ENCODE assay signal across 28 mouse cellular contexts in genomic region chr6:98080076-98080475, GRCm38 (mm10).
A peak's percentile ranks its signal among the peaks of the same experiment; 100 is the strongest.
DNase-seq lines count a peak whose midpoint lies in the region; ATAC-seq and TF ChIP-seq lines count a peak whose summit lies in the region.
"Had no signal": no experiment of that assay in that cellular context is flagged by ENCODE, and none has a peak within 500 bp of the region (broad histone marks: within the 10 kb centered on the region; RNA-seq: fewer than 3 reads in every experiment).

No protein-coding gene starts in this region.

- H3K27me3 ChIP-seq in forebrain, embryonic 14.5 days (replicated peaks; ENCODE audit: control insufficient read depth, insufficient read depth, low read length) = no peaks in the 10 kb centered on the region
- H3K27me3 ChIP-seq in forebrain, embryonic 12.5 days = no peaks in the 10 kb centered on the region
- H3K27me3 ChIP-seq in limb, embryonic 14.5 days (ENCODE audit: control insufficient read depth, insufficient read depth, low read length) = no peaks in the 10 kb centered on the region
- no peaks in the 10 kb centered on the region for H3K27me3 ChIP-seq in limb, embryonic 10.5 days (ENCODE audit: low read depth, poor library complexity, severe bottlenecking)
- H3K27me3 ChIP-seq in forebrain, embryonic 16.5 days (replicated peaks; ENCODE audit: control insufficient read depth, insufficient read depth, low read length) = no peaks in the 10 kb centered on the region
- H3K27me3 ChIP-seq: embryonic facial prominence, embryonic 15.5 days; limb, embryonic 12.5 days; lung, embryonic 15.5 days; midbrain, embryonic 12.5 days; neural tube, embryonic 12.5 days had no signal

- intact Hi-C loops in left cerebral cortex, postnatal 4 days (cut with DNase I) = no loop called here

- H3K9me3 ChIP-seq in forebrain, embryonic 14.5 days (replicated peaks; ENCODE audit: control insufficient read depth, low read length) = no peaks in the 10 kb centered on the region
- no peaks in the 10 kb centered on the region for H3K9me3 ChIP-seq in forebrain, embryonic 12.5 days
- no peaks in the 10 kb centered on the region for H3K9me3 ChIP-seq in limb, embryonic 14.5 days (ENCODE audit: control insufficient read depth, low read length)
- H3K9me3 ChIP-seq in limb, embryonic 10.5 days (replicated peaks) = no peaks in the 10 kb centered on the region
- H3K9me3 ChIP-seq in forebrain, embryonic 16.5 days (ENCODE audit: control insufficient read depth, low read length) = no peaks in the 10 kb centered on the region
- H3K9me3 ChIP-seq: embryonic facial prominence, embryonic 15.5 days; limb, embryonic 12.5 days; lung, embryonic 15.5 days; midbrain, embryonic 12.5 days; neural tube, embryonic 12.5 days had no signal

- no peak overlapping the region for H3K9ac ChIP-seq in forebrain, embryonic 14.5 days (ENCODE audit: low read length)
- H3K9ac ChIP-seq in forebrain, embryonic 12.5 days = no peak overlapping the region
- no peak overlapping the region for H3K9ac ChIP-seq in limb, embryonic 14.5 days (ENCODE audit: low read depth, low read length, severe bottlenecking)
- no peak overlapping the region for H3K9ac ChIP-seq in forebrain, embryonic 16.5 days (replicated peaks; ENCODE audit: low read depth, low read length)
- H3K9ac ChIP-seq: embryonic facial prominence, embryonic 15.5 days; limb, embryonic 12.5 days; lung, embryonic 15.5 days; midbrain, embryonic 12.5 days; neural tube, embryonic 12.5 days had no signal

- WGBS in forebrain, embryonic 14.5 days = 45% methylated on average over 4 of the region's 4 CpGs
- WGBS in forebrain, embryonic 12.5 days = 49% methylated on average over 4 of the region's 4 CpGs
- 56% methylated on average over 4 of the region's 4 CpGs for WGBS in limb, embryonic 14.5 days
- WGBS in limb, embryonic 10.5 days = 83% methylated on average over 4 of the region's 4 CpGs
- WGBS in forebrain, embryonic 16.5 days = 40% methylated on average over 4 of the region's 4 CpGs

- peak; percentile 53 for DNase-seq in forebrain, embryonic 14.5 days (ENCODE audit: low spot score)
- peak; percentile 14 for DNase-seq in limb, embryonic 14.5 days (ENCODE audit: low spot score)
- DNase-seq in limb, embryonic 10.5 days (ENCODE audit: low spot score) = no peak
- DNase-seq in left cerebral cortex, postnatal 4 days = no peak
- DNase-seq in thymus, postnatal 36 days = no peak
- DNase-seq: adrenal gland, postnatal 10 days; cerebellum, adult 11-12 months; cerebellum, postnatal 10 days; gastrocnemius, postnatal 25 days; heart, postnatal 4 days; kidney, adult 9 months; kidney, postnatal 10 days; layer of hippocampus, adult 9-11 months; right cerebral cortex, adult 18-20 months; spleen, adult 18-20 months; thymus, postnatal 14 days had no signal

- H3K4me1 ChIP-seq in forebrain, embryonic 14.5 days (ENCODE audit: control insufficient read depth, insufficient read depth, low read length) = peaks cover 2% of the 10 kb centered on the region; the same call in 1 of the 2 replicates
- H3K4me1 ChIP-seq in forebrain, embryonic 12.5 days = peaks cover 5% of the 10 kb centered on the region; the same call in 1 of the 2 replicates
- H3K4me1 ChIP-seq in limb, embryonic 14.5 days (ENCODE audit: control insufficient read depth, insufficient read depth, low read length) = peaks cover 9% of the 10 kb centered on the region
- peaks cover 18% of the 10 kb centered on the region for H3K4me1 ChIP-seq in limb, embryonic 10.5 days
- peaks cover 7% of the 10 kb centered on the region; the same call in 1 of the 2 replicates for H3K4me1 ChIP-seq in forebrain, embryonic 16.5 days (replicated peaks; ENCODE audit: control insufficient read depth, insufficient read depth, low read length)
- H3K4me1 ChIP-seq: embryonic facial prominence, embryonic 15.5 days; lung, embryonic 15.5 days had no signal

- no peak overlapping the region for H3K4me3 ChIP-seq in forebrain, embryonic 14.5 days (ENCODE audit: low read depth, low read length)
- no peak overlapping the region for H3K4me3 ChIP-seq in forebrain, embryonic 12.5 days (replicated peaks)
- no peak overlapping the region for H3K4me3 ChIP-seq in limb, embryonic 14.5 days (replicated peaks; ENCODE audit: low read length)
- H3K4me3 ChIP-seq in limb, embryonic 10.5 days = no peak overlapping the region
- H3K4me3 ChIP-seq in forebrain, embryonic 16.5 days (replicated peaks; ENCODE audit: low read length) = no peak overlapping the region
- H3K4me3 ChIP-seq: embryonic facial prominence, embryonic 15.5 days; limb, embryonic 12.5 days; lung, embryonic 15.5 days; midbrain, embryonic 12.5 days; myocyte; neural tube, embryonic 12.5 days had no signal

- TF ChIP-seq POLR2A in limb, embryonic 14.5 days (IDR thresholded peaks at IDR 0.05; ENCODE audit: borderline replicate concordance, extremely low read depth, insufficient read depth, insufficient read length) = no peak

- H3K27ac ChIP-seq in forebrain, embryonic 14.5 days (ENCODE audit: low read depth, low read length) = peak overlapping the region; percentile 44; the same call in 1 of the 2 replicates
- H3K27ac ChIP-seq in forebrain, embryonic 12.5 days = no peak overlapping the region
- no peak overlapping the region for H3K27ac ChIP-seq in limb, embryonic 14.5 days (replicated peaks; ENCODE audit: low read depth, low read length)
- H3K27ac ChIP-seq in limb, embryonic 10.5 days = no peak overlapping the region
- H3K27ac ChIP-seq in forebrain, embryonic 16.5 days (ENCODE audit: low read length) = no peak overlapping the region; the same call in 1 of the 2 replicates
- H3K27ac ChIP-seq: embryonic facial prominence, embryonic 15.5 days; limb, embryonic 12.5 days; lung, embryonic 15.5 days; midbrain, embryonic 12.5 days; neural tube, embryonic 12.5 days had no signal

- ATAC-seq in forebrain, embryonic 14.5 days = 0 out of 2 replicates have a peak, but pooled peaks have one; percentile 34
- ATAC-seq in forebrain, embryonic 12.5 days (ENCODE audit: low FRiP score) = no peak
- ATAC-seq in limb, embryonic 14.5 days (ENCODE audit: low FRiP score, low read depth) = peak; percentile 50; the same call in 1 of the 2 replicates
- ATAC-seq in forebrain, embryonic 16.5 days = peak; percentile 73
- ATAC-seq: intestine, postnatal 0 days; Patski had no signal

- no peaks in the 10 kb centered on the region for H3K36me3 ChIP-seq in forebrain, embryonic 14.5 days (ENCODE audit: control insufficient read depth, insufficient read depth, low read length)
- no peaks in the 10 kb centered on the region for H3K36me3 ChIP-seq in forebrain, embryonic 12.5 days (replicated peaks)
- no peaks in the 10 kb centered on the region for H3K36me3 ChIP-seq in limb, embryonic 14.5 days (ENCODE audit: control insufficient read depth, insufficient read depth, low read length)
- no peaks in the 10 kb centered on the region for H3K36me3 ChIP-seq in limb, embryonic 10.5 days
- H3K36me3 ChIP-seq in forebrain, embryonic 16.5 days (ENCODE audit: control insufficient read depth, insufficient read depth) = no peaks in the 10 kb centered on the region
- H3K36me3 ChIP-seq: embryonic facial prominence, embryonic 15.5 days; limb, embryonic 12.5 days; lung, embryonic 15.5 days; midbrain, embryonic 12.5 days; neural tube, embryonic 12.5 days had no signal

- H3K4me2 ChIP-seq in forebrain, embryonic 14.5 days (ENCODE audit: low read length) = no peak overlapping the region
- no peak overlapping the region for H3K4me2 ChIP-seq in forebrain, embryonic 12.5 days
- H3K4me2 ChIP-seq in limb, embryonic 14.5 days (replicated peaks; ENCODE audit: low read depth, low read length, severe bottlenecking) = no peak overlapping the region
- H3K4me2 ChIP-seq in forebrain, embryonic 16.5 days (ENCODE audit: low read length) = no peak overlapping the region
- H3K4me2 ChIP-seq: embryonic facial prominence, embryonic 15.5 days; heart, embryonic 11.5 days; limb, embryonic 12.5 days; liver, embryonic 11.5 days; lung, embryonic 15.5 days; midbrain, embryonic 12.5 days; neural tube, embryonic 12.5 days had no signal

Comparison
In these comparisons a context has a peak if more than half of its experiments do, and no peak if none do; other contexts are left out.
1. DNase-seq: peak in forebrain, embryonic 14.5 days (single experiment) and limb, embryonic 14.5 days (single experiment); none in limb, embryonic 10.5 days (single experiment), left cerebral cortex, postnatal 4 days (single experiment) and thymus, postnatal 36 days (0 of 2).